Mouse (Mus musculus) heart, embryonic 14.5 days (tissue): ENCODE results near the gene Gm45618. TPM values are rescaled to one million over a fixed set of nuclear protein-coding genes. Genes with fewer than 3 reads are reported as not detected.

Source experiments
- ATAC-seq: fragments of 200-750 bp; cut with Nextera tagmentation; 2 replicates; pipeline ENCODE4 v1.8.0; 2017; ENCODE audit warnings: low read depth, moderate TSS enrichment; ENCODE audit not compliant: insufficient number of reproducible peaks, insufficient read depth, low FRiP score
- H3K27ac ChIP-seq, 2 experiments: fragments of 200-500 bp in 1 of 2; fragments of 300-500 bp in 1 of 2; sonication (generic) in 1 of 2; replicated peaks in 1 of 2; 2 replicates each; pipeline ENCODE4 v1.5.1; 2012 to 2014; ENCODE audit warnings: low read depth in 2 of 2, low read length in 2 of 2, control low read depth in 1 of 2, mild to moderate bottlenecking in 1 of 2, mixed read lengths in 1 of 2; ENCODE audit not compliant: control insufficient read depth in 1 of 2, insufficient read depth in 1 of 2
- H3K27me3 ChIP-seq: fragments of 300-500 bp; sonication (generic); 2 replicates; pipeline ENCODE4 v1.6.1; 2014; ENCODE audit warnings: mild to moderate bottlenecking, low read length, control low read depth; ENCODE audit not compliant: control insufficient read depth, insufficient read depth
- H3K36me3 ChIP-seq: fragments of 300-500 bp; sonication (generic); 2 replicates; pipeline ENCODE4 v1.6.1; 2014; ENCODE audit warnings: mild to moderate bottlenecking, control low read depth, low read length, mixed read lengths; ENCODE audit not compliant: control insufficient read depth, insufficient read depth
- H3K4me1 ChIP-seq, 2 experiments: fragments of 200-500 bp in 1 of 2; fragments of 300-500 bp in 1 of 2; sonication (generic) in 1 of 2; 2 replicates each; pipeline ENCODE4 v1.6.1; 2012 to 2014; ENCODE audit warnings: low read length in 2 of 2, control low read depth in 1 of 2, mixed read lengths in 1 of 2; ENCODE audit not compliant: control insufficient read depth in 2 of 2, insufficient read depth in 2 of 2
- H3K4me2 ChIP-seq: fragments of 300-500 bp; sonication (generic); 2 replicates; pipeline ENCODE4 v1.6.1; 2014; ENCODE audit warnings: mild to moderate bottlenecking, low read length
- H3K4me3 ChIP-seq, 2 experiments: fragments of 200-500 bp in 1 of 2; fragments of 300-500 bp in 1 of 2; sonication (generic) in 1 of 2; 2 replicates each; pipeline ENCODE4 v1.5.1; 2012 to 2014; ENCODE audit warnings: low read length in 2 of 2, mild to moderate bottlenecking in 2 of 2, control low read depth in 1 of 2, low read depth in 1 of 2, moderate library complexity in 1 of 2; ENCODE audit not compliant: control insufficient read depth in 1 of 2, insufficient read depth in 1 of 2
- H3K9ac ChIP-seq: fragments of 300-500 bp; sonication (generic); 2 replicates; pipeline ENCODE4 v1.6.1; 2014; ENCODE audit warnings: mild to moderate bottlenecking, low read length
- H3K9me3 ChIP-seq: fragments of 300-500 bp; sonication (generic); 2 replicates; pipeline ENCODE4 v1.6.1; 2016; ENCODE audit warnings: low read length, control low read depth; ENCODE audit not compliant: control insufficient read depth
- WGBS: fragments of 180-500 bp; shearing (Covaris S2); extraction: QIAGEN DNeasy Blood & Tissue Kit; methylation state at CpG from one replicate; pipeline ENCODE4 v1.1.7; 2014; 5-methylcytosine and 5-hydroxymethylcytosine counted together
- polyA plus RNA-seq: library from polyadenylated mRNA; unstranded; fragments of >200 nt; fragmentation: Nextera tagmentation; extraction: Ambion mirVana; gene quantifications from 2 replicates; pipeline ENCODE4 v1.2.1, GENCODE M21; 2014

Gene Gm45618
- polyA plus RNA-seq, 1 experiment from 2014 or later: not detected

DNA sequence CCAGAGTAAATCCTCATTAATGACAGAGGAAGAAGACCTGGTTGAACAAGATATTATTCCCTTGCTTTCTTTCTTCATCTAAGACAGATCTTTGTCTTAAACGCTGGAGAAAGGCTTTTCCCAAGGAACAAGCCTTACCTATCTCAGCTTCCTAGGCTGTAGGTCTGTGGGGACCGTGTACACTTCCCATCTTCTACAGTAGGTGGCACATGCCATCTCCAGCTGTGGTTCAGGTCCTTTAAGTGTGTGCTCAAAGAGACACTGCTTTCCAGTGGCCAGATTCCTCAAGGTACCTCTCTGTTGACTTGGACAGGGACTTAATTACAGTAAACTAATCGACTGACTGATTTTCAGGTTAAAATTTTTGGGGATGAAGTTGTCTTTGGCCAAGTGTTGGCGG lies 8.3 kb upstream of the Gm45618 start:
- no peak for ATAC-seq
- no peak overlapping the region for H3K4me2 ChIP-seq
- H3K27me3 ChIP-seq: no peaks in the 10 kb centered on the region
- H3K9ac ChIP-seq: no peak overlapping the region
- 55% methylated on average over 4 of the region's 4 CpGs for WGBS
- H3K9me3 ChIP-seq: no peaks in the 10 kb centered on the region
- H3K36me3 ChIP-seq: no peaks in the 10 kb centered on the region
- H3K4me3 ChIP-seq: no peak overlapping the region
- H3K4me1 ChIP-seq: no peaks in the 10 kb centered on the region
- no peak overlapping the region for H3K27ac ChIP-seq

DNA sequence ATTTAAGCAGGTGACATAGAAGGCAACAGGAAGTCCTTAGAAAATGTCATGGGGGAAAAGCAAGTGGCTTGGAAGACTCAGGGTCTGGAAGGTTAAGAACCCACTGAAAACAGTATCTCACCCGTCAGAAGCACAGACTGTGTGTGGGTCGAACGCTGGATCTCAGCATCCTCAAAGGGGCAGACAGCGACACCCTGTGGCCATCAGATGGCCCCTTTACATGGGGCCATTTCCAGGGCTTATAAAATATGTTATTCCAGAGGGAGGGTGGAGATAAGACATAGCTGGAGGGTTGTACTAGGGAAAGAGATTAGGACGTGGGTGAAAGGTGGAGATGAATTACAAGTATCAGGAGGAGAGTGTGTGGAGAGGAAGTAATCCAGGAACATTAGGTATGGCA lies 897 bp downstream of the Gm45618 start:
- Histone ChIP-seq H3K9me3 (no peaks in the 10 kb centered on the region), H3K4me2 (no peak overlapping the region), H3K27me3 (0 out of 2 replicates have a peak, but pooled peaks cover 3% of the 10 kb centered on the region), H3K4me1 (no peaks in the 10 kb centered on the region), H3K36me3 (no peaks in the 10 kb centered on the region), H3K4me3 (no peak overlapping the region), H3K27ac (no peak overlapping the region), H3K9ac (no peak overlapping the region)
- 8% methylated on average over 5 of the region's 5 CpGs for WGBS
- no peak for ATAC-seq

DNA sequence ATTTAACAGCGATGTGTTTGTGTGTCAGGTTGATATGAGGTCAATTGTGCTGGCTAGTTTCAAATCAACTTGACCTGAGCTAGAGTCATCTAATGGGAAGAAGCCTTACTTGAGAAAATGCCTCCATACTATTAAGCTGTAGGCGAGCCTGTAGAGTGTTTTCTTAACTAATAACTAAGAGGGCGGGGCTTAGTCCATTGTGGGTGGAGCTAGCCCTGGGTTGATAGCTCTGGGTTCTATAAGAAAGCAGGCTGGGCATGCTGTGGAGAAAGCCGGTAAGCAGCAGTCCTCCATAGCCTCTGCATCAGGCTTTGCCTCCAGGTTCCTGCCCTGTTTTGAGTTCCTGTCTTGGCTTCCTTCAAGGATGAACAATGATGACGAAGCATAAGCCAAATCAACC lies 15.8 kb downstream of the Gm45618 start:
- H3K9ac ChIP-seq: no peak overlapping the region

DNA sequence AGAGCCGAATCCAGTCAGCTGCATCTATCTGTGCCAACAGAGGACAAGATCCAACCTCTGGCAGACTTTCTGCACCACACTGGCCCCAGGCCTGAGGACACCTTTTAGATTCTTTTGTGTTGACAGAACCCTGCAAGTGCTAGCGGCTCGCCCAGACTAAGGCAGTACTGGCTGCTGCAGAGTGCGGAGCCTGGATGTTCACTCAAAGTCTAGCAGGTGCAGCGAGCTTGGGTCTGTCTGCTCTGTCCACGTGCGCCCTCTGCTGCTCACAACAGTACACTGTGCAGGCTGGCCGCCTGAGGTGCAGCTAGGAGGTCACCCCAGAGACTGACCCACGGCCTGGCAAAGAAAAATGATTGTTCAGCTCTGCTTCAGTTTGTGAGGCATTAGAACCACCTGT lies 22.8 kb downstream of the Gm45618 start:
- H3K9ac ChIP-seq: no peak overlapping the region
- H3K27me3 ChIP-seq: peaks cover 10% of the 10 kb centered on the region
- WGBS: 10% methylated on average over 9 of the region's 9 CpGs
- ATAC-seq: no peak
- H3K4me1 ChIP-seq: peaks cover 14 to 18% of the 10 kb centered on the region in 2 experiments
- H3K4me2 ChIP-seq: no peak overlapping the region
- no peaks in the 10 kb centered on the region for H3K36me3 ChIP-seq
- H3K4me3 ChIP-seq: no peak overlapping the region
- no peaks in the 10 kb centered on the region for H3K9me3 ChIP-seq
- H3K27ac ChIP-seq: no peak overlapping the region

More for the DNA sequence above, 15.8 kb downstream of the Gm45618 start:
- Histone ChIP-seq H3K4me1 (no peaks in the 10 kb centered on the region), H3K4me2 (no peak overlapping the region), H3K36me3 (no peaks in the 10 kb centered on the region), H3K27ac (no peak overlapping the region), H3K4me3 (no peak overlapping the region), H3K27me3 (no peaks in the 10 kb centered on the region), H3K9me3 (no peaks in the 10 kb centered on the region)
- no peak for ATAC-seq
- 48% methylated on average over 5 of the region's 5 CpGs for WGBS

DNA sequence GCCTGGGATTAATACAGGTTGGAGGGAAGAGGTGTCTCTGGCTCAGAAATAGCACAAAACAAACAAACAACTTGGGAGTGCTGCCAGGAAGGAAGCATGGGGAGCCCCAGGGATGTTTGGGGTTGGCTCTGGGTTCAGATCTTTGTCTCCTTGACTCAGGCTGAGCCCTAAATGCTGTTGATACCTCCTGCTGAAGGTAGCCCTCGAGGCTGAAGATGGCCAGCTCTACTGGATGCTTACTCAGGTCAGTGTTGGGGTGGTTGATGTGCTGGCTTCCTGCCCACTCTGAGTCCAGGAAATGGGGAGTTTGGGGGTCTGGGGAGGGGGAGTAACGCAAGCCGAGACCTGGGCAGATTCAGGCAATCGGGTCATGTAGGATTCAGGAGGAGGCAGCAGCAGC lies 23.8 kb downstream of the Gm45618 start:
- H3K4me3 ChIP-seq: no peak overlapping the region
- H3K9me3 ChIP-seq: no peaks in the 10 kb centered on the region
- H3K36me3 ChIP-seq: no peaks in the 10 kb centered on the region
- no peak overlapping the region for H3K27ac ChIP-seq
- peaks cover 25 to 26% of the 10 kb centered on the region in 2 experiments for H3K4me1 ChIP-seq
- no peak overlapping the region for H3K9ac ChIP-seq
- ATAC-seq: no peak
- peaks cover 10% of the 10 kb centered on the region for H3K27me3 ChIP-seq
- no peak overlapping the region for H3K4me2 ChIP-seq
- 66% methylated on average over 4 of the region's 4 CpGs for WGBS

DNA sequence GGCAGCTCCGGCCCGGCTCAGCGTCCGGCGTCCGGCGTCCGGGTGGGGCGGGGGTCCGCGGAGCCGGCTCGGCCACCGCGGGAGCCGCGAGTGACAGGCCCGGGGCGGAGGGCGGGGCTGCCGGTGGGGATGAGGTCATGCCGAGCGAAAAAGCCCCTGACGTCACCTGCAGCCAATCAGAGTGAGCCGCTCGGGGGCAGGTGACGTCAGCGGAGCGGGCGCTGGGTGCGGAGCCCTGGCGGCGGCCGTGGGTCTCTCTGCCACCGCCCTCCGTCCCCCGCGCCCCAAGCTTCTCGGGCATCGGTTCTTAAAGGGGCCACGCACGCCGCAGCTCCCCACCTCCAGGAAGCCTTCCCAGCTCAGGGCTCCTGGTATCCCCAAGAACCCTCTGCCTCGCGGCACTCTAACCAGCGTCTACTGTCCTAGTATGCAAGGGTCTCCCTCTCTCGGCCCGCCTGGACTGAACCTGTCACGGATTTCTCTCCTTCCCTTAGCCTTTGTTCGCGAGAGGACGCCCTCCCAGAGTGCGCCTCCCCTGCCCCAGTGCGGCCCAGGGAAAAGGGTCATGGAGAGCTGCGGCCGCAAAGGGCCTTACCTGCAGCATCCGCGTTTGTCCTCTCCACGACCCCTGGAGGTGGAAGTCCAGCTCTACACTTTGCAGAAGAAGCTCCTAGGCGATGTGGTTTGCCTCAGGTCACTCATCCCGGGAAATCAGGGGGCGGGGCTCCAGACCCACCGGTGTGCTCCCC lies 25.2 kb downstream of the Gm45618 start, which contains the start of gene Dusp8:
Gene Dusp8, minus strand, starts transcription at position 661 of the 749 bp plus-strand sequence.
- no peaks in the 10 kb centered on the region for H3K9me3 ChIP-seq
- peaks cover 33 to 34% of the 10 kb centered on the region in 2 experiments for H3K4me1 ChIP-seq
- H3K9ac ChIP-seq: peak within 1 kb of the TSS; percentile 96
- peak; percentile 84 for ATAC-seq
- peak within 1 kb of the TSS; percentile 91 for H3K4me2 ChIP-seq
- WGBS: under 1% methylated on average over 43 of the region's 63 CpGs
- no peaks in the 10 kb centered on the region for H3K36me3 ChIP-seq
- peaks cover 10% of the 10 kb centered on the region for H3K27me3 ChIP-seq
- H3K27ac ChIP-seq: peak within 1 kb of the TSS; percentile 71 to 84
- H3K4me3 ChIP-seq: peak within 1 kb of the TSS; percentile 88 to 97

DNA sequence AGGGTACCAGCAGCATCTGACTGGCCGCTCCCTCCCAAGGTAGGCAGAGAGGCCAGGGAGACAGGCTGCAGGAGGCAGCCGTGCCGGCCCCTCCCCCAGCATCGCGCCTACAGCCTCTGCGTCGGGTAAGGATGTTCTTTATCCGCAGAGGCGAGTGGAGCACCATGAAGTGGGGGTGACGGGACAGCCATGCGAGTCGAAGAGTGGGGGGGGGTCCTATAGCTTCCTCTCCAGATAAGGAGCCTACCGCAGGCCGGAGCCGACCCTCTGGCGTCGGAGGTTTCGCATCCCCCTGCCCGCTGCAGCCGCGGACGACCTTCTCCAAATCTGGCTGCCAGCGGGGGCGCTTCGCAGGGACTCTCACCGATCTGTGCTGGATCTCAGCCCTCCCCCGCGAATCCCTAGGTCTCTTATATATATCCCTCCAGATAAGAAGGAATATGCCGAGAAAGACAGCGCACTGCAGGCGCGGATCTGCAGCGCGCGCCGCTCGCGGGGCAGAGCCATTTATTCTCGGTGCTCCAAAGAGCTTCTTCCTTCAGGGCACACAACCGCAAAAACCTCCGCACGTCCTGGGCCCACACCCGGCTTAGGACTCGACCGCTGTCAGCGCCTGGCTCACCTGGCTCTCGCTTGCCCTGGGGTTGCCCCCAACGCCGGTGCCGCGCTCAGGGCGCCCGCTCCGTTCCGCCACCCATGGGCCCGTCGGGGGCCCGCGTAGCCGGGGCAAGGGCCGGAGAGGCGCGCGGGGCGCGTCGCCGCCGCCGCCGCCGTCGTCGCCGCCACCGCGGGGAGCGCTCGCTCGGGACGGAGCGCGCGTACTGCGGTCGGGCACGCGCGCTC lies 26.0 kb downstream of the Gm45618 start:
- H3K27me3 ChIP-seq: peaks cover 10% of the 10 kb centered on the region
- peak overlapping the region; percentile 88 to 97 for H3K4me3 ChIP-seq
- H3K9ac ChIP-seq: peak overlapping the region; percentile 96
- H3K36me3 ChIP-seq: no peaks in the 10 kb centered on the region
- H3K4me1 ChIP-seq: peaks cover 40 to 42% of the 10 kb centered on the region in 2 experiments
- H3K9me3 ChIP-seq: no peaks in the 10 kb centered on the region
- under 1% methylated on average over 86 of the region's 89 CpGs for WGBS
- ATAC-seq: peak; percentile 11; the same call in 1 of the 2 replicates
- H3K27ac ChIP-seq: peak overlapping the region; percentile 71 to 84
- peak overlapping the region; percentile 91 for H3K4me2 ChIP-seq
